Mouse (Mus musculus) brain, embryonic 14.5 days (tissue): ENCODE data around the gene Rps6kl1.

Experiments
- CTCF ChIP-seq: fragments of 200-500 bp; IDR thresholded peaks from 2 replicates; pipeline ENCODE4 v1.5.1; 2012; ENCODE audit warnings: inconsistent platforms, mild to moderate bottlenecking, moderate library complexity, borderline replicate concordance; ENCODE audit not compliant: insufficient read depth, insufficient read length; ENCODE audit errors: extremely low read depth
- POLR2A ChIP-seq: fragments of 200-500 bp; IDR thresholded peaks from 2 replicates; pipeline ENCODE4 v1.6.1; 2012; ENCODE audit warnings: mild to moderate bottlenecking, inconsistent platforms, borderline replicate concordance; ENCODE audit not compliant: poor library complexity, insufficient read depth, insufficient read length, severe bottlenecking; ENCODE audit errors: extremely low read depth

- TF ChIP-seq CTCF = no peak
- no peak for TF ChIP-seq POLR2A
Observed at GRCm38 (mm10) chr12:85144821-85145220, 6.2 kb downstream of the Rps6kl1 start.
